ENCODE assay signal across 21 mouse cellular contexts in genomic region chr13:38430075-38430474, GRCm38 (mm10).
DNase-seq lines count a peak whose midpoint lies in the region; ATAC-seq lines count a peak whose summit lies in the region.
"Had no signal": no experiment of that assay in that cellular context is flagged by ENCODE, and none has a peak within 500 bp of the region (broad histone marks: within the 10 kb centered on the region; RNA-seq: fewer than 3 reads in every experiment).

No protein-coding gene starts in this region.

- DNase-seq in kidney, adult 9 months = no peak
- no peak for DNase-seq in kidney, adult 18-20 months
- DNase-seq: adrenal gland, adult 2 months; adrenal gland, postnatal 10 days; adrenal gland, postnatal 25 days; cerebellum, adult 11 months; cerebellum, adult 18-20 months; cerebellum, adult 8-10 months; cerebellum, adult 9-11 months; cerebellum, postnatal 14 days; cerebellum, postnatal 36 days; embryo, embryonic 11 days had no signal

- no peak overlapping the region for H3K4me3 ChIP-seq in kidney, embryonic 14.5 days (ENCODE audit: low read length)
- no peak overlapping the region for H3K4me3 ChIP-seq in kidney, embryonic 16.5 days (ENCODE audit: low read length)
- H3K4me3 ChIP-seq: embryonic facial prominence, embryonic 13.5 days; embryonic facial prominence, embryonic 15.5 days; erythroblast, embryonic 14.5 days; forebrain, embryonic 10.5 days; forebrain, embryonic 12.5 days had no signal

- H3K9ac ChIP-seq in kidney, embryonic 14.5 days (ENCODE audit: low read depth, low read length) = no peak overlapping the region
- H3K9ac ChIP-seq in kidney, embryonic 16.5 days (replicated peaks; ENCODE audit: low read length) = no peak overlapping the region
- H3K9ac ChIP-seq: embryonic facial prominence, embryonic 13.5 days; embryonic facial prominence, embryonic 15.5 days; forebrain, embryonic 12.5 days had no signal

- WGBS in kidney, embryonic 14.5 days = 26% methylated on average over 6 of the region's 6 CpGs
- WGBS in kidney, embryonic 16.5 days = 15% methylated on average over 6 of the region's 6 CpGs

- H3K4me2 ChIP-seq in kidney, embryonic 14.5 days (replicated peaks; ENCODE audit: low read depth, low read length) = no peak overlapping the region
- 0 out of 2 replicates have a peak overlapping the region, but pooled peaks have one; percentile 19 for H3K4me2 ChIP-seq in kidney, embryonic 16.5 days (replicated peaks; ENCODE audit: low read depth, low read length)
- H3K4me2 ChIP-seq: embryonic facial prominence, embryonic 13.5 days; embryonic facial prominence, embryonic 15.5 days; forebrain, embryonic 12.5 days had no signal

- 0 out of 2 replicates have a peak, but pooled peaks cover 3% of the 10 kb centered on the region for H3K9me3 ChIP-seq in kidney, embryonic 14.5 days (ENCODE audit: control insufficient read depth, low read length)
- no peaks in the 10 kb centered on the region for H3K9me3 ChIP-seq in kidney, embryonic 16.5 days (ENCODE audit: low read length)
- H3K9me3 ChIP-seq: embryonic facial prominence, embryonic 15.5 days; forebrain, embryonic 10.5 days; forebrain, embryonic 12.5 days had no signal

- H3K4me1 ChIP-seq in kidney, embryonic 14.5 days (ENCODE audit: control insufficient read depth, insufficient read depth, low read length) = peaks cover 23% of the 10 kb centered on the region
- H3K4me1 ChIP-seq in kidney, embryonic 16.5 days (ENCODE audit: insufficient read depth, low read length) = peaks cover 19% of the 10 kb centered on the region
- H3K4me1 ChIP-seq: forebrain, embryonic 12.5 days had no signal

- no peaks in the 10 kb centered on the region for H3K36me3 ChIP-seq in kidney, embryonic 14.5 days (ENCODE audit: control insufficient read depth, insufficient read depth, low read length)
- no peaks in the 10 kb centered on the region for H3K36me3 ChIP-seq in kidney, embryonic 16.5 days (ENCODE audit: insufficient read depth, low read length)
- H3K36me3 ChIP-seq: embryonic facial prominence, embryonic 13.5 days; embryonic facial prominence, embryonic 15.5 days; forebrain, embryonic 10.5 days; forebrain, embryonic 12.5 days had no signal

- no peaks in the 10 kb centered on the region for H3K27me3 ChIP-seq in kidney, embryonic 14.5 days (ENCODE audit: control insufficient read depth, insufficient read depth, low read length)
- no peaks in the 10 kb centered on the region for H3K27me3 ChIP-seq in kidney, embryonic 16.5 days (ENCODE audit: insufficient read depth, low read length)
- H3K27me3 ChIP-seq: embryonic facial prominence, embryonic 13.5 days; embryonic facial prominence, embryonic 15.5 days; forebrain, embryonic 12.5 days had no signal

- peak overlapping the region; percentile 13; the same call in 1 of the 2 replicates for H3K27ac ChIP-seq in kidney, embryonic 14.5 days (ENCODE audit: low read depth, low read length)
- H3K27ac ChIP-seq in kidney, embryonic 16.5 days (ENCODE audit: low read length) = peak overlapping the region; percentile 75
- H3K27ac ChIP-seq: embryonic facial prominence, embryonic 13.5 days; embryonic facial prominence, embryonic 15.5 days; forebrain, embryonic 10.5 days; forebrain, embryonic 12.5 days had no signal

- ATAC-seq in kidney, embryonic 14.5 days (ENCODE audit: low FRiP score, low TSS enrichment) = peak; percentile 33; the same call in 1 of the 2 replicates
- ATAC-seq in kidney, embryonic 16.5 days (ENCODE audit: low FRiP score, low TSS enrichment) = peak; percentile 31
- ATAC-seq: forebrain, embryonic 14.5 days; forebrain, embryonic 16.5 days had no signal
